Mouse (Mus musculus) lung, postnatal 0 days (tissue): ENCODE measurements around the gene Cdc34b.

Experiments
- CTCF ChIP-seq: IDR thresholded peaks from 2 replicates; pipeline ENCODE4 v1.5.1; 2016; ENCODE audit warnings: antibody characterized with exemption, mild to moderate bottlenecking
- EP300 ChIP-seq: IDR thresholded peaks from 2 replicates; pipeline ENCODE4 v1.6.1; 2016; ENCODE audit warnings: antibody characterized with exemption, mild to moderate bottlenecking, control low read depth

DNA sequence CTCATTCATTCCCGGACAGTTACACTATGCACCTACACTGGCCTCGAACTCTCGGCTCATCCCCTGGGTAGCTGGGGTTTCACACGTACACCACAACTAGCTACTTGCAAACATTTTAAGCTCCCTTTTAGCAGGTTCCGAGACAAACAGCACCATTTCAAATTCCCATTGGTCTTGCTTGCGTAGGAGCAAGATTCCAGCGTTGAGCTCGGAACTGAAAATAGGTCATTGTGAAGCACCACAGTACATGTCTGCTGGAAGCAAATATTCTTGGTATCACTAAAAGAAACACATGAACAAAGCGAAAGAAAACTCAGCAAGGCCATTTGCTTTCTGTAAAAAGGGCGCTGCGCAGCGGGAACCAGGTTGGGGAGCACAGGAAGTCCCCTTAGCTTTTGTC, 10.4 kb upstream of the Cdc34b start:
- TF ChIP-seq CTCF = no peak
- no peak for TF ChIP-seq EP300
